In the genomic region with DNA sequence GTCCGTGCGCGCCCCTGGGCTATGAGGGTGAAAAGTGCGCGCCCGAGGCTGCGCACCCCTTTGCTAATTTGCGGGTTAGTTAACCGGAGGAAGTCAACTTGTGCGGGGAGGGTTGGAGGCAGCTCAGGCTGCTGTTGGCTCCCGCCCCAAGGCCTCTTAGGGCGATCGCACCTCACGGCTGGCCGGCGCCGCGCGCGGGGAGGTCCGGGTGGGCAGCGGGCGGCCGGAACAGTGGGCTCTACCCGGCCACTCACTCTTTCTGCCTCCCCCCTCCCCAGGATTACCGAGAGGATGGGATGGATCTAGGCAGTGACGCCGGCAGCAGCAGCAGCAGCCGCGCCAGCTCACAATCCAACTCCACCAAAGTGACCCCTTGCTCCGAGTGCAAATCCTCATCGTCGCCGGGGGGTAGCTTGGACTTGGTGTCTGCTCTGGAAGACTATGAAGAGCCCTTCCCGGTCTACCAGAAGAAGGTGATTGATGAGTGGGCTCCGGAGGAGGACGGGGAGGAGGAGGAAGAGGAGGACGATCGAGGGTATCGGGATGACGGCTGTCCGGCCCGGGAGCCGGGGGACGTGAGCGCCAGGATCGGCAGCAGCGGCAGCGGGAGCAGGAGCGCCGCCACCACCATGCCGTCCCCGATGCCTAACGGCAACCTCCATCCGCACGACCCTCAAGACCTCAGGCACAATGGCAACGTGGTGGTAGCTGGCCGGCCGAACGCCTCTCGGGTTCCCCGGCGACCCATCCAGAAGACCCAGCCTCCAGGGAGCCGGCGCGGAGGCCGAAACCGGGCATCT, we compare ENCODE assay signal across 8 mouse cellular contexts.
DNase-seq lines count a peak whose midpoint lies in the region; ATAC-seq and TF ChIP-seq lines count a peak whose summit lies in the region.

No protein-coding gene starts in this region.

- H3K27me3 ChIP-seq in forebrain, postnatal 0 days (ENCODE audit: insufficient read depth, low read length), result no peaks in the 10 kb centered on the region
- H3K27me3 ChIP-seq in hindbrain, postnatal 0 days (ENCODE audit: insufficient read depth, low read length), result no peaks in the 10 kb centered on the region
- no peaks in the 10 kb centered on the region for H3K27me3 ChIP-seq in lung, embryonic 14.5 days (ENCODE audit: insufficient read depth, low read length)

- H3K4me3 ChIP-seq in forebrain, postnatal 0 days (ENCODE audit: low read depth, low read length), result peak overlapping the region; percentile 71
- H3K4me3 ChIP-seq in hindbrain, postnatal 0 days (ENCODE audit: low read length), result peak overlapping the region; percentile 62
- peak overlapping the region; percentile 77 for H3K4me3 ChIP-seq in lung, embryonic 14.5 days (ENCODE audit: low read depth, low read length)

- 0 out of 2 replicates have a peak, but pooled peaks cover 3% of the 10 kb centered on the region for H3K4me1 ChIP-seq in forebrain, postnatal 0 days (ENCODE audit: insufficient read depth)
- H3K4me1 ChIP-seq in hindbrain, postnatal 0 days (ENCODE audit: insufficient read depth, low read length), result peaks cover 5% of the 10 kb centered on the region; the same call in 1 of the 2 replicates
- H3K4me1 ChIP-seq in lung, embryonic 14.5 days (ENCODE audit: insufficient read depth), result peaks cover 5% of the 10 kb centered on the region; the same call in 1 of the 2 replicates

- H3K9ac ChIP-seq in forebrain, postnatal 0 days, result peak overlapping the region; percentile 71
- H3K9ac ChIP-seq in hindbrain, postnatal 0 days (replicated peaks; ENCODE audit: low read length), result peak overlapping the region; percentile 67
- H3K9ac ChIP-seq in lung, embryonic 14.5 days, result peak overlapping the region; percentile 85

- no peaks in the 10 kb centered on the region for H3K36me3 ChIP-seq in forebrain, postnatal 0 days (ENCODE audit: insufficient read depth)
- no peaks in the 10 kb centered on the region for H3K36me3 ChIP-seq in hindbrain, postnatal 0 days (ENCODE audit: insufficient read depth, low read length)
- peaks cover 7% of the 10 kb centered on the region for H3K36me3 ChIP-seq in lung, embryonic 14.5 days (ENCODE audit: insufficient read depth)

- DNase-seq in adrenal gland, adult 18-20 months (ENCODE audit: low spot score in 2 of 2), result peak; percentile 44 to 48
- no peak for DNase-seq in adrenal gland, postnatal 4 days (ENCODE audit: low spot score in 2 of 2)
- DNase-seq in 3134 (ENCODE audit: extremely low read depth, insufficient read length, low spot score), result peak; percentile 76
- peak; percentile 17 for DNase-seq in cerebellum, adult 9-10 months
- DNase-seq in forebrain, postnatal 0 days, result peak; percentile 52
- DNase-seq in hindbrain, postnatal 0 days (ENCODE audit: low spot score), result peak; percentile 38
- no peak for DNase-seq in lung, embryonic 14.5 days
- peak; percentile 47 for DNase-seq in right cerebral cortex, postnatal 25 days

- no peaks in the 10 kb centered on the region for H3K9me3 ChIP-seq in forebrain, postnatal 0 days (ENCODE audit: low read length)
- no peaks in the 10 kb centered on the region for H3K9me3 ChIP-seq in hindbrain, postnatal 0 days (ENCODE audit: low read length)
- no peaks in the 10 kb centered on the region for H3K9me3 ChIP-seq in lung, embryonic 14.5 days (ENCODE audit: low read depth, low read length)

- peak; percentile 36 for ATAC-seq in forebrain, postnatal 0 days
- peak; percentile 43 for ATAC-seq in hindbrain, postnatal 0 days
- ATAC-seq in lung, embryonic 14.5 days (ENCODE audit: insufficient read depth), result peak; percentile 46

- H3K27ac ChIP-seq in forebrain, postnatal 0 days (ENCODE audit: low read depth, low read length), result peak overlapping the region; percentile 77
- H3K27ac ChIP-seq in hindbrain, postnatal 0 days, result peak overlapping the region; percentile 68
- peak overlapping the region; percentile 92 for H3K27ac ChIP-seq in lung, embryonic 14.5 days (ENCODE audit: low read depth)

- WGBS in forebrain, postnatal 0 days, result under 1% methylated on average over 68 of the region's 68 CpGs
- WGBS in hindbrain, postnatal 0 days, result under 1% methylated on average over 68 of the region's 68 CpGs
- WGBS in lung, embryonic 14.5 days, result under 1% methylated on average over 68 of the region's 68 CpGs

- H3K4me2 ChIP-seq in forebrain, postnatal 0 days (ENCODE audit: low read depth), result peak overlapping the region; percentile 99
- H3K4me2 ChIP-seq in hindbrain, postnatal 0 days (ENCODE audit: low read depth, low read length), result peak overlapping the region; percentile 91
- peak overlapping the region; percentile 92 for H3K4me2 ChIP-seq in lung, embryonic 14.5 days

- TF ChIP-seq CTCF in forebrain, postnatal 0 days (IDR thresholded peaks at IDR 0.05; ENCODE audit: low read depth), result no peak
- TF ChIP-seq CTCF in hindbrain, postnatal 0 days (IDR thresholded peaks at IDR 0.05; ENCODE audit: low read depth), result no peak; the same call in 1 of the 2 replicates
- no peak for TF ChIP-seq CTCF in lung, embryonic 14.5 days (IDR thresholded peaks at IDR 0.05; ENCODE audit: low read depth)

Comparison
In these comparisons a context has a peak if more than half of its experiments do, and no peak if none do; other contexts are left out.
1. DNase-seq: peak in adrenal gland, adult 18-20 months (2 of 2), 3134 (single experiment), cerebellum, adult 9-10 months (single experiment), forebrain, postnatal 0 days (single experiment), hindbrain, postnatal 0 days (single experiment) and right cerebral cortex, postnatal 25 days (single experiment); none in adrenal gland, postnatal 4 days (0 of 2) and lung, embryonic 14.5 days (single experiment).
2. Peak in every context shown above with its lines, with median percentiles within 50 percentile points of each other: ATAC-seq, H3K27ac ChIP-seq, H3K4me2 ChIP-seq, H3K4me3 ChIP-seq and H3K9ac ChIP-seq.